Mouse (Mus musculus) heart, adult 2 months (tissue): ENCODE results near the gene Fam178b. TPM values are rescaled to one million over a fixed set of nuclear protein-coding genes. Genes with fewer than 3 reads are reported as not detected.

Experiments
- DNase-seq, 2 experiments: peaks; one replicate each; pipeline ENCODE4 v3.0.0; 2021
- H3K27ac ChIP-seq: fragments of 200-600 bp; 2 replicates; pipeline ENCODE4 v1.8.1; 2022
- H3K27me3 ChIP-seq: fragments of 200-500 bp; 2 replicates; pipeline ENCODE4 v1.6.1; 2012; ENCODE audit warnings: mild to moderate bottlenecking, low read length, inconsistent platforms, mixed read lengths; ENCODE audit not compliant: control insufficient read depth, insufficient read depth
- H3K36me3 ChIP-seq: fragments of 200-500 bp; 2 replicates; pipeline ENCODE4 v1.6.1; 2012; ENCODE audit warnings: low read length, inconsistent platforms; ENCODE audit not compliant: control insufficient read depth, insufficient read depth
- H3K4me1 ChIP-seq: fragments of 200-500 bp; 2 replicates; pipeline ENCODE4 v1.6.1; 2011; ENCODE audit warnings: low read length; ENCODE audit not compliant: control insufficient read depth, insufficient read depth
- H3K4me3 ChIP-seq: fragments of 200-600 bp; 2 replicates; pipeline ENCODE4 v1.8.1; 2022
- H3K79me2 ChIP-seq: fragments of 200-500 bp; replicated peaks from 2 replicates; pipeline ENCODE4 v1.6.1; 2012; ENCODE audit warnings: mild to moderate bottlenecking, inconsistent platforms, low read length, moderate library complexity, mixed read lengths; ENCODE audit not compliant: control insufficient read depth, insufficient read depth
- H3K9ac ChIP-seq: fragments of 200-500 bp; 2 replicates; pipeline ENCODE4 v1.6.1; 2012; ENCODE audit warnings: low read depth, mild to moderate bottlenecking, control low read depth, inconsistent platforms, low read length, mixed read lengths
- CTCF ChIP-seq: fragments of 200-600 bp; IDR thresholded peaks from 2 replicates; pipeline ENCODE4 v1.8.1; 2022; ENCODE audit warnings: antibody characterized with exemption, mild to moderate bottlenecking, moderate library complexity
- EP300 ChIP-seq: fragments of 200-500 bp; IDR thresholded peaks from 2 replicates; pipeline ENCODE4 v1.6.1; 2011; ENCODE audit warnings: low read depth, low read length, control low read depth; ENCODE audit not compliant: insufficient read depth
- POLR2A ChIP-seq: fragments of 200-500 bp; IDR thresholded peaks from 2 replicates; pipeline ENCODE4 v1.6.1; 2011; ENCODE audit warnings: mild to moderate bottlenecking, low read depth, low read length, control low read depth; ENCODE audit not compliant: insufficient read depth
- WGBS: fragments of 180-500 bp; shearing (Covaris S2); methylation state at CpG from one replicate; pipeline ENCODE4 v1.1.7; 2018; 5-methylcytosine and 5-hydroxymethylcytosine counted together
- intact Hi-C: fragments of 180-260 bp; cut with DNase I; formaldehyde crosslinking; loops from one replicate; pipeline ENCODE4 v1.15.1; 2025
- polyA plus RNA-seq: library from polyadenylated mRNA; depleted of rRNA; stranded (reverse); fragments of >200 nt; gene quantifications from 2 replicates; pipeline ENCODE4 v1.2.3, GENCODE M21; 2012
- total RNA-seq, 2 experiments: library from RNA; stranded (reverse); gene quantifications; 2 replicates each; pipeline ENCODE4 v1.2.3; 2021

Gene Fam178b
- total and polyA plus RNA-seq, 3 experiments = 0.39 to 0.80 TPM; not detected in 1

- TF ChIP-seq CTCF = no peak
- no peak for TF ChIP-seq POLR2A
- no peak for TF ChIP-seq EP300
These were observed 17.0 kb downstream of the Fam178b start for GRCm38 (mm10) chr1:36665934-36666333.

GRCm38 (mm10) chr1:36665165-36665723 lies 17.7 kb downstream of the Fam178b start:
- no peak for DNase-seq
- no peaks in the 10 kb centered on the region for H3K79me2 ChIP-seq
- H3K36me3 ChIP-seq = no peaks in the 10 kb centered on the region
- WGBS = 88% methylated on average over 11 of the region's 11 CpGs
- no peak overlapping the region for H3K27ac ChIP-seq
- intact Hi-C loops = no loop called here
- H3K27me3 ChIP-seq = no peaks in the 10 kb centered on the region
- TF ChIP-seq CTCF (no peak), EP300 (no peak), POLR2A (no peak)
- H3K4me3 ChIP-seq = no peak overlapping the region
- H3K4me1 ChIP-seq = no peaks in the 10 kb centered on the region
- no peak overlapping the region for H3K9ac ChIP-seq

More at GRCm38 (mm10) chr1:36665934-36666333, 17.0 kb downstream of the Fam178b start:
- Histone ChIP-seq H3K79me2 (no peaks in the 10 kb centered on the region), H3K27me3 (no peaks in the 10 kb centered on the region), H3K4me3 (no peak overlapping the region), H3K9ac (no peak overlapping the region), H3K27ac (no peak overlapping the region), H3K36me3 (no peaks in the 10 kb centered on the region), H3K4me1 (no peaks in the 10 kb centered on the region)
- intact Hi-C loops = no loop called here
- DNase-seq = no peak
- 64% methylated on average over 4 of the region's 4 CpGs for WGBS

GRCm38 (mm10) chr1:36664457-36664856 lies 18.5 kb downstream of the Fam178b start:
- H3K36me3 ChIP-seq = no peaks in the 10 kb centered on the region
- TF ChIP-seq EP300 = no peak
- TF ChIP-seq CTCF = peak; percentile 65
- H3K9ac ChIP-seq = no peak overlapping the region
- WGBS = 40% methylated on average over 4 of the region's 4 CpGs
- H3K27ac ChIP-seq = no peak overlapping the region
- intact Hi-C loops = loop anchor here (1.0 kb wide), 1 partner anchor 117 kb away; the partner anchor contains the start of gene Ankrd39
- DNase-seq = peak in 1 of 2 experiments; percentile 25
- H3K4me3 ChIP-seq = no peak overlapping the region
- no peaks in the 10 kb centered on the region for H3K4me1 ChIP-seq
- no peaks in the 10 kb centered on the region for H3K79me2 ChIP-seq
- H3K27me3 ChIP-seq = no peaks in the 10 kb centered on the region

GRCm38 (mm10) chr1:36658621-36659399 lies 24.2 kb downstream of the Fam178b start:
- H3K4me1 ChIP-seq = no peaks in the 10 kb centered on the region
- H3K79me2 ChIP-seq = no peaks in the 10 kb centered on the region
- no peak overlapping the region for H3K4me3 ChIP-seq
- H3K27ac ChIP-seq = no peak overlapping the region
- H3K27me3 ChIP-seq = no peaks in the 10 kb centered on the region
- WGBS = 75% methylated on average over 7 of the region's 7 CpGs
- intact Hi-C loops = no loop called here
- no peak for TF ChIP-seq POLR2A
- no peak for TF ChIP-seq EP300
- no peak overlapping the region for H3K9ac ChIP-seq
- H3K36me3 ChIP-seq = no peaks in the 10 kb centered on the region
- DNase-seq = no peak

- no peak overlapping the region for H3K27ac ChIP-seq
- H3K4me1 ChIP-seq = no peaks in the 10 kb centered on the region
- intact Hi-C loops = no loop called here
- no peak for DNase-seq
- no peaks in the 10 kb centered on the region for H3K36me3 ChIP-seq
- no peak overlapping the region for H3K4me3 ChIP-seq
- TF ChIP-seq POLR2A (no peak), CTCF (no peak), EP300 (no peak)
- no peaks in the 10 kb centered on the region for H3K27me3 ChIP-seq
- no peak overlapping the region for H3K9ac ChIP-seq
- no peaks in the 10 kb centered on the region for H3K79me2 ChIP-seq
- 59% methylated on average over 4 of the region's 4 CpGs for WGBS
These were observed 25.1 kb downstream of the Fam178b start for GRCm38 (mm10) chr1:36657658-36658415.

- TF ChIP-seq CTCF (no peak), EP300 (no peak), POLR2A (no peak)
These were observed 26.8 kb downstream of the Fam178b start for GRCm38 (mm10) chr1:36656233-36656632.

More at GRCm38 (mm10) chr1:36656233-36656632, 26.8 kb downstream of the Fam178b start:
- H3K9ac ChIP-seq = no peak overlapping the region
- no peak overlapping the region for H3K4me3 ChIP-seq
- no peaks in the 10 kb centered on the region for H3K4me1 ChIP-seq
- no peaks in the 10 kb centered on the region for H3K27me3 ChIP-seq
- H3K36me3 ChIP-seq = no peaks in the 10 kb centered on the region
- no peaks in the 10 kb centered on the region for H3K79me2 ChIP-seq
- 80% methylated on average over 3 of the region's 3 CpGs for WGBS
- H3K27ac ChIP-seq = no peak overlapping the region
- intact Hi-C loops = no loop called here
- no peak for DNase-seq
